Mouse (Mus musculus) CH12.LX (cell line): ENCODE data around the gene Lrrc23. TPM values are rescaled to one million over a fixed set of nuclear protein-coding genes. Genes with fewer than 3 reads are reported as not detected.

Experiments used
- DNase-seq: peaks from one replicate; pipeline ENCODE4 v3.0.0-alpha.2; 2013; ENCODE audit errors: extremely low read depth
- H3K27ac ChIP-seq: 2 replicates; pipeline ENCODE4 v1.5.1; 2012; ENCODE audit warnings: low read depth, mild to moderate bottlenecking, control low read depth, moderate library complexity; ENCODE audit not compliant: insufficient read depth
- H3K27me3 ChIP-seq: replicated peaks from 2 replicates; pipeline ENCODE3; 2012; ENCODE audit warnings: inconsistent platforms
- H3K36me3 ChIP-seq, 2 experiments: replicated peaks in 1 of 2; 2 replicates each; pipeline versions ENCODE3 to v1.6.1; 2012; ENCODE audit warnings: inconsistent platforms in 1 of 2, low read length in 1 of 2, mild to moderate bottlenecking in 1 of 2, mixed read lengths in 1 of 2, moderate library complexity in 1 of 2; ENCODE audit not compliant: control insufficient read depth in 1 of 2, insufficient read depth in 1 of 2
- H3K4me1 ChIP-seq, 2 experiments: 2 replicates each; pipeline ENCODE4 v1.6.1; 2012; ENCODE audit warnings: inconsistent platforms in 1 of 2, moderate library complexity in 1 of 2; ENCODE audit not compliant: insufficient read depth in 2 of 2, control insufficient read depth in 1 of 2
- H3K4me2 ChIP-seq: 2 replicates; pipeline ENCODE4 v1.6.1; 2012; ENCODE audit warnings: low read depth, mild to moderate bottlenecking, control low read depth; ENCODE audit not compliant: poor library complexity, insufficient read depth, severe bottlenecking
- H3K4me3 ChIP-seq, 3 experiments: fragments of 150-350 bp in 1 of 3; sonication (generic) in 1 of 3; replicated peaks in 1 of 3; 2 replicates each; pipeline versions ENCODE3 to v1.5.1; 2011 to 2012; ENCODE audit warnings: low read depth in 2 of 3, low read length in 2 of 3, mild to moderate bottlenecking in 2 of 3, moderate library complexity in 2 of 3, control low read depth in 1 of 3, improper control_type of control experiment in 1 of 3, inconsistent platforms in 1 of 3, mixed read lengths in 1 of 3; ENCODE audit not compliant: poor library complexity in 1 of 3
- H3K79me2 ChIP-seq: replicated peaks from 2 replicates; pipeline ENCODE4 v1.6.1; 2012; ENCODE audit warnings: mild to moderate bottlenecking, moderate library complexity; ENCODE audit not compliant: control insufficient read depth, poor library complexity, insufficient read depth, severe bottlenecking; ENCODE audit errors: extremely low read depth
- H3K9ac ChIP-seq: 2 replicates; pipeline ENCODE4 v1.6.1; 2012; ENCODE audit warnings: low read depth, mild to moderate bottlenecking, control low read depth, moderate library complexity; ENCODE audit not compliant: insufficient read depth
- H3K9me3 ChIP-seq: replicated peaks from 2 replicates; pipeline ENCODE3; 2012; ENCODE audit warnings: low read length, inconsistent platforms, mixed read lengths
- BHLHE40 ChIP-seq: IDR thresholded peaks from 2 replicates; pipeline ENCODE4 v1.6.1; 2011; ENCODE audit warnings: mild to moderate bottlenecking, low read depth, low read length, improper control_type of control experiment
- CHD1 ChIP-seq: IDR thresholded peaks from 2 replicates; pipeline ENCODE4 v1.6.1; 2012; ENCODE audit warnings: low read depth, low read length, improper control_type of control experiment, inconsistent platforms
- CHD2 ChIP-seq: IDR thresholded peaks from 2 replicates; pipeline ENCODE4 v1.6.1; 2011; ENCODE audit warnings: low read length, improper control_type of control experiment
- CTCF ChIP-seq, 2 experiments: IDR thresholded peaks in 1 of 2; conservative IDR thresholded peaks in 1 of 2; 2 replicates each; pipeline ENCODE4 v1.5.1; 2011 to 2012; ENCODE audit warnings: low read depth in 2 of 2, low read length in 2 of 2, improper control_type of control experiment in 1 of 2, inconsistent platforms in 1 of 2, mild to moderate bottlenecking in 1 of 2, moderate library complexity in 1 of 2
- E2F4 ChIP-seq: IDR thresholded peaks from 2 replicates; pipeline ENCODE4 v1.6.1; 2011; ENCODE audit warnings: low read depth, low read length, improper control_type of control experiment; ENCODE audit not compliant: insufficient replicate concordance
- ELF1 ChIP-seq: IDR thresholded peaks from 2 replicates; pipeline ENCODE4 v1.6.1; 2014; ENCODE audit warnings: low read depth, mild to moderate bottlenecking, inconsistent platforms, low read length, improper control_type of control experiment
- EP300 ChIP-seq: IDR thresholded peaks from 2 replicates; pipeline ENCODE4 v1.6.1; 2011; ENCODE audit warnings: low read length, improper control_type of control experiment
- ETS1 ChIP-seq: conservative IDR thresholded peaks from 2 replicates; pipeline ENCODE4 v1.6.1; 2012; ENCODE audit warnings: low read depth, mild to moderate bottlenecking, inconsistent platforms, low read length, improper control_type of control experiment, moderate library complexity
- HCFC1 ChIP-seq: IDR thresholded peaks from 2 replicates; pipeline ENCODE4 v1.6.1; 2012; ENCODE audit warnings: low read depth, mild to moderate bottlenecking, inconsistent platforms, low read length, improper control_type of control experiment
- IRF4 ChIP-seq: IDR thresholded peaks from 2 replicates; pipeline ENCODE4 v1.6.1; 2014; ENCODE audit warnings: low read depth, mild to moderate bottlenecking, inconsistent platforms, low read length, improper control_type of control experiment
- MAFK ChIP-seq: IDR thresholded peaks from 2 replicates; pipeline ENCODE4 v1.6.1; 2011; ENCODE audit warnings: low read length, improper control_type of control experiment; ENCODE audit not compliant: insufficient replicate concordance
- MAX ChIP-seq: IDR thresholded peaks from 2 replicates; pipeline ENCODE4 v1.6.1; 2011; ENCODE audit warnings: low read length, improper control_type of control experiment
- MAZ ChIP-seq: IDR thresholded peaks from 2 replicates; pipeline ENCODE4 v1.6.1; 2012; ENCODE audit warnings: low read depth, mild to moderate bottlenecking, inconsistent platforms, low read length, improper control_type of control experiment, moderate library complexity
- MEF2A ChIP-seq: IDR thresholded peaks from 2 replicates; pipeline ENCODE4 v1.6.1; 2014; ENCODE audit warnings: low read depth, mild to moderate bottlenecking, inconsistent platforms, low read length, improper control_type of control experiment, borderline replicate concordance
- MXI1 ChIP-seq: IDR thresholded peaks from 2 replicates; pipeline ENCODE4 v1.6.1; 2011; ENCODE audit warnings: mild to moderate bottlenecking, low read depth, low read length, improper control_type of control experiment
- MYC ChIP-seq: IDR thresholded peaks from 2 replicates; pipeline ENCODE4 v1.6.1; 2011; ENCODE audit warnings: low read depth, mild to moderate bottlenecking, improper control_type of control experiment, low read length
- NELFE ChIP-seq: IDR thresholded peaks from 2 replicates; pipeline ENCODE4 v1.6.1; 2011; ENCODE audit warnings: low read depth, low read length, improper control_type of control experiment
- POLR2AphosphoS2 ChIP-seq: IDR thresholded peaks from 2 replicates; pipeline ENCODE4 v1.6.1; 2011; ENCODE audit warnings: low read depth, low read length, improper control_type of control experiment
- RCOR1 ChIP-seq: conservative IDR thresholded peaks from 2 replicates; pipeline ENCODE4 v1.6.1; 2012; ENCODE audit warnings: low read depth, mild to moderate bottlenecking, inconsistent platforms, low read length, improper control_type of control experiment
- SIN3A ChIP-seq: IDR thresholded peaks from 2 replicates; pipeline ENCODE4 v1.6.1; 2012; ENCODE audit warnings: low read length, improper control_type of control experiment, inconsistent platforms
- SMC3 ChIP-seq: IDR thresholded peaks from 2 replicates; pipeline ENCODE4 v1.6.1; 2011; ENCODE audit warnings: low read depth, low read length, improper control_type of control experiment
- TBP ChIP-seq: conservative IDR thresholded peaks from 2 replicates; pipeline ENCODE4 v1.6.1; 2011; ENCODE audit warnings: low read depth, low read length, improper control_type of control experiment
- TCF12 ChIP-seq: IDR thresholded peaks from 2 replicates; pipeline ENCODE4 v1.6.1; 2014; ENCODE audit warnings: low read depth, mild to moderate bottlenecking, inconsistent platforms, low read length, improper control_type of control experiment
- UBTF ChIP-seq: IDR thresholded peaks from 2 replicates; pipeline ENCODE4 v1.6.1; 2012; ENCODE audit warnings: low read depth, mild to moderate bottlenecking, inconsistent platforms, low read length, improper control_type of control experiment, moderate library complexity
- USF1 ChIP-seq: IDR thresholded peaks from 2 replicates; pipeline ENCODE4 v1.6.1; 2014; ENCODE audit warnings: low read depth, mild to moderate bottlenecking, inconsistent platforms, low read length, improper control_type of control experiment
- ZC3H11A ChIP-seq: IDR thresholded peaks from 2 replicates; pipeline ENCODE4 v1.6.1; 2012; ENCODE audit warnings: low read depth, mild to moderate bottlenecking, inconsistent platforms, low read length, improper control_type of control experiment
- ZKSCAN1 ChIP-seq: IDR thresholded peaks from 2 replicates; pipeline ENCODE4 v1.6.1; 2012; ENCODE audit warnings: low read depth, inconsistent platforms, low read length, improper control_type of control experiment, borderline replicate concordance
- ZNF384 ChIP-seq: IDR thresholded peaks from 2 replicates; pipeline ENCODE4 v1.6.1; 2012; ENCODE audit warnings: low read depth, low read length, improper control_type of control experiment, inconsistent platforms
- dilution Hi-C: fragments of 300-500 bp; cut with MboI; formaldehyde crosslinking; loops from 2 replicates; pipeline ENCODE4 v1.14.3; 2020; ENCODE audit warnings: low sequenced_read_pairs; ENCODE audit not compliant: extremely low pct_unique_long_range_greater_than_20kb, extremely low pct_ligation_motif_present
- in situ Hi-C: fragments of 300-500 bp; cut with MboI; formaldehyde crosslinking; loops from 3 replicates; pipeline ENCODE4 v1.14.3; 2019; ENCODE audit warnings: low sequenced_read_pairs, low pct_ligation_motif_present, low pct_unique_long_range_greater_than_20kb, mixed read lengths
- polyA plus RNA-seq: library from polyadenylated mRNA; unstranded; fragments of >175 nt; gene quantifications from 2 replicates; pipeline ENCODE4 v1.2.1, GENCODE M21; 2012; ENCODE audit warnings: low read depth; ENCODE audit not compliant: insufficient read length
- total RNA-seq, 2 experiments: library from RNA; depleted of rRNA; stranded (reverse); fragments of 300-350 nt in 1 of 2; fragments of >200 nt in 1 of 2; gene quantifications; 2 replicates each; pipeline ENCODE4 v1.2.3; 2012 to 2014

Lrrc23 gene
- total and polyA plus RNA-seq, 3 experiments: 0.20 TPM; not detected in 2

GRCm38 (mm10) chr6:124723541-124723940 is 56.0 kb downstream of the Lrrc23 start (continued):
- no peak for TF ChIP-seq TBP
- 0 out of 2 replicates have a peak, but pooled peaks have one; percentile 45 for TF ChIP-seq SIN3A
- peak; percentile 57 for TF ChIP-seq ETS1
- TF ChIP-seq UBTF: no peak
- TF ChIP-seq CHD2: 0 out of 2 replicates have a peak, but pooled peaks have one; percentile 29

GRCm38 (mm10) chr6:124722876-124723473 is 56.6 kb downstream of the Lrrc23 start:
- Histone ChIP-seq H3K36me3 (peaks cover 55 to 87% of the 10 kb centered on the region in 2 experiments), H3K27me3 (no peaks in the 10 kb centered on the region), H3K27ac (peak overlapping the region; percentile 94), H3K9ac (peak overlapping the region; percentile 12; the same call in 1 of the 2 replicates), H3K4me1 (peaks cover 45 to 84% of the 10 kb centered on the region in 2 experiments), H3K4me2 (peak overlapping the region; percentile 48), H3K9me3 (no peaks in the 10 kb centered on the region), H3K79me2 (peaks cover 3% of the 10 kb centered on the region; the same call in 1 of the 2 replicates), H3K4me3 (peak overlapping the region in 1 of 3 experiments; percentile 19)
- no peak for DNase-seq
- dilution Hi-C loops: no loop called here
- TF ChIP-seq ZNF384 (peak; percentile 90), CTCF (conservative IDR thresholded peaks at IDR 0.05 in 1 of 2, IDR thresholded peaks at IDR 0.05 in 1 of 2; ENCODE audit: low read depth in 2 of 2, low read length in 2 of 2) (peak in 1 of 2 experiments; percentile 26; a peak in 1 of 4 replicates), ZC3H11A (no peak)
- in situ Hi-C loops: no loop called here

- dilution Hi-C loops: no loop called here
- in situ Hi-C loops: no loop called here
- Histone ChIP-seq H3K4me2 (peak overlapping the region; percentile 22; the same call in 1 of the 2 replicates), H3K4me3 (peak overlapping the region in 1 of 3 experiments; percentile 31), H3K27me3 (no peaks in the 10 kb centered on the region), H3K79me2 (no peaks in the 10 kb centered on the region), H3K4me1 (peaks cover 48 to 84% of the 10 kb centered on the region in 2 experiments), H3K9me3 (no peaks in the 10 kb centered on the region), H3K36me3 (peaks cover 45 to 88% of the 10 kb centered on the region in 2 experiments), H3K9ac (peak overlapping the region; percentile 21), H3K27ac (peak overlapping the region; percentile 88)
- peak; percentile 92 for DNase-seq
- TF ChIP-seq MXI1 (peak; percentile 86), CHD2 (peak; percentile 86), ZKSCAN1 (no peak), TCF12 (peak; percentile 96), IRF4 (peak; percentile 86), MYC (peak; percentile 91), ETS1 (peak; percentile 87), CHD1 (no peak), MAX (peak; percentile 81), MAFK (0 out of 2 replicates have a peak, but pooled peaks have one; percentile 10), ELF1 (peak; percentile 75; the same call in 1 of the 2 replicates), USF1 (no peak), SIN3A (peak; percentile 66), NELFE (peak; percentile 28; the same call in 1 of the 2 replicates), BHLHE40 (peak; percentile 98), MEF2A (peak; percentile 73; the same call in 1 of the 2 replicates), POLR2AphosphoS2 (peak; percentile 61; the same call in 1 of the 2 replicates), E2F4 (no peak), SMC3 (peak; percentile 28; the same call in 1 of the 2 replicates), RCOR1 (peak; percentile 79), HCFC1 (peak; percentile 42), CTCF (conservative IDR thresholded peaks at IDR 0.05 in 1 of 2, IDR thresholded peaks at IDR 0.05 in 1 of 2; ENCODE audit: low read depth in 2 of 2, low read length in 2 of 2) (no peak), ZNF384 (peak; percentile 18; the same call in 1 of the 2 replicates), MAZ (peak; percentile 87; the same call in 1 of the 2 replicates), UBTF (no peak), EP300 (peak; percentile 87)
These were observed 58.6 kb downstream of the Lrrc23 start for GRCm38 (mm10) chr6:124720904-124721303.
